Mouse (Mus musculus): Measurements from ENCODE around the gene Cacna1e. TPM values are rescaled to one million over a fixed set of nuclear protein-coding genes. Genes with fewer than 3 reads are reported as not detected.

The Cacna1e gene
- polyA plus RNA-seq, 1 experiment from 2014 or later, result 0.05 TPM

- Histone ChIP-seq H3K4me3 (replicated peaks; ENCODE audit: low read depth, low read length) (no peak overlapping the region), H3K9me3 (replicated peaks; ENCODE audit: low read length) (no peaks in the 10 kb centered on the region), H3K36me3 (ENCODE audit: insufficient read depth, low read length) (no peaks in the 10 kb centered on the region), H3K27me3 (ENCODE audit: insufficient read depth, low read length) (no peaks in the 10 kb centered on the region), H3K4me2 (ENCODE audit: low read length) (no peak overlapping the region), H3K9ac (ENCODE audit: low read depth, low read length) (no peak overlapping the region), H3K27ac (no peak overlapping the region), H3K4me1 (replicated peaks; ENCODE audit: insufficient read depth, low read length) (no peaks in the 10 kb centered on the region)
- 53% methylated on average over 6 of the region's 6 CpGs for WGBS
- ATAC-seq (replicated peaks; ENCODE audit: low FRiP score, low read depth) (no peak), DNase-seq (ENCODE audit: low spot score) (no peak)
- TF ChIP-seq CTCF (IDR thresholded peaks at IDR 0.05; ENCODE audit: low read depth), result no peak
These were observed 197.4 kb downstream of the Cacna1e start for GRCm38 (mm10) chr1:154686861-154687260.

DNA sequence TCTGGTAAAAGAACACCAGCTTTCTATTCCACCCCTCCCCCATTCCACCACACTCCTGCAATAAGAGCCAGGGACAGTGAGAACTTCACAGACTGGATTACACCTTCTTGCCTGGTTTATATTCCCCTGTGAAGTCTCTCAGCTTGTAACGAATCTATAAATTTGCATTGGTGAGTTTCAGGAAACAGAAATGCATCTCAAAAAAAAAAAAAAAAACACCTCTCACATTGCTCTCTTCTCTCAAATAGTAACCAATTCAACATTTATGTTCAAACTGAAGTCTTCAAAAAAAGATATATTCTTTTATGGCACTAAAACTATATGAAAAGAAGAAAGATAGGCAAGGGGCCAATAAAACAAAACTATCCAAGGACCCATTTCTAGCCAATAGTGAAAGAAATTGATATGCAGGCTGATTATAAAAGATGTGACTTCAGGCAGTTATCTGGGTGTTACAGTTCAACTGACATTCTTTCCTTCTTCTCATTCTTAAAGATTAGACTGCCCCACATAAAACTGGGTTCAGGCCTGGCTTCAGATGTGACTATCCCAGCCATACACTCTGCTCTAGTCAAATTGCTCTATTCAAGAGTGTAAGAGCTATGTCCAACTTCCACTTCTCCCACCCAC, 200.7 kb downstream of the Cacna1e start:
- 61% methylated on average over 1 of the region's 1 CpGs for WGBS
- H3K9me3 ChIP-seq (replicated peaks; ENCODE audit: low read length), result no peaks in the 10 kb centered on the region
- no peak for TF ChIP-seq CTCF (IDR thresholded peaks at IDR 0.05; ENCODE audit: low read depth)
- no peaks in the 10 kb centered on the region for H3K36me3 ChIP-seq (ENCODE audit: insufficient read depth, low read length)
- H3K4me2 ChIP-seq (ENCODE audit: low read length), result no peak overlapping the region
- no peak overlapping the region for H3K4me3 ChIP-seq (replicated peaks; ENCODE audit: low read depth, low read length)
- no peaks in the 10 kb centered on the region for H3K27me3 ChIP-seq (ENCODE audit: insufficient read depth, low read length)
- DNase-seq (ENCODE audit: low spot score) (no peak), ATAC-seq (replicated peaks; ENCODE audit: low FRiP score, low read depth) (no peak)
- H3K4me1 ChIP-seq (replicated peaks; ENCODE audit: insufficient read depth, low read length), result no peaks in the 10 kb centered on the region
- H3K27ac ChIP-seq, result no peak overlapping the region
- H3K9ac ChIP-seq (ENCODE audit: low read depth, low read length), result no peak overlapping the region

GRCm38 (mm10) chr1:154678989-154679388, 205.3 kb downstream of the Cacna1e start:
- H3K36me3 ChIP-seq (ENCODE audit: insufficient read depth, low read length), result no peaks in the 10 kb centered on the region
- TF ChIP-seq CTCF (IDR thresholded peaks at IDR 0.05; ENCODE audit: low read depth), result no peak
- no peak overlapping the region for H3K4me2 ChIP-seq (ENCODE audit: low read length)
- ATAC-seq (replicated peaks; ENCODE audit: low FRiP score, low read depth), result no peak
- H3K27ac ChIP-seq, result no peak overlapping the region
- no peak for DNase-seq (ENCODE audit: low spot score)
- no peaks in the 10 kb centered on the region for H3K4me1 ChIP-seq (replicated peaks; ENCODE audit: insufficient read depth, low read length)
- H3K4me3 ChIP-seq (replicated peaks; ENCODE audit: low read depth, low read length), result no peak overlapping the region
- no peaks in the 10 kb centered on the region for H3K27me3 ChIP-seq (ENCODE audit: insufficient read depth, low read length)
- no peak overlapping the region for H3K9ac ChIP-seq (ENCODE audit: low read depth, low read length)
- H3K9me3 ChIP-seq (replicated peaks; ENCODE audit: low read length), result no peaks in the 10 kb centered on the region
- WGBS, result 65% methylated on average over 1 of the region's 1 CpGs

- Histone ChIP-seq H3K4me2 (ENCODE audit: low read length) (no peak overlapping the region), H3K4me1 (replicated peaks; ENCODE audit: insufficient read depth, low read length) (no peaks in the 10 kb centered on the region), H3K27ac (no peak overlapping the region), H3K36me3 (ENCODE audit: insufficient read depth, low read length) (no peaks in the 10 kb centered on the region), H3K27me3 (ENCODE audit: insufficient read depth, low read length) (no peaks in the 10 kb centered on the region), H3K9ac (ENCODE audit: low read depth, low read length) (no peak overlapping the region), H3K9me3 (replicated peaks; ENCODE audit: low read length) (no peaks in the 10 kb centered on the region), H3K4me3 (replicated peaks; ENCODE audit: low read depth, low read length) (no peak overlapping the region)
- WGBS, result 91% methylated on average over 3 of the region's 3 CpGs
- no peak for TF ChIP-seq CTCF (IDR thresholded peaks at IDR 0.05; ENCODE audit: low read depth)
- DNase-seq (ENCODE audit: low spot score) (no peak), ATAC-seq (replicated peaks; ENCODE audit: low FRiP score, low read depth) (no peak)
These were observed 206.2 kb downstream of the Cacna1e start for GRCm38 (mm10) chr1:154678151-154678550.

- no peak overlapping the region for H3K4me2 ChIP-seq (ENCODE audit: low read length)
- WGBS, result 49% methylated on average over 2 of the region's 2 CpGs
- no peak overlapping the region for H3K4me3 ChIP-seq (replicated peaks; ENCODE audit: low read depth, low read length)
- H3K27ac ChIP-seq, result no peak overlapping the region
- H3K27me3 ChIP-seq (ENCODE audit: insufficient read depth, low read length), result no peaks in the 10 kb centered on the region
- H3K36me3 ChIP-seq (ENCODE audit: insufficient read depth, low read length), result no peaks in the 10 kb centered on the region
- no peak for TF ChIP-seq CTCF (IDR thresholded peaks at IDR 0.05; ENCODE audit: low read depth)
- H3K9me3 ChIP-seq (replicated peaks; ENCODE audit: low read length), result no peaks in the 10 kb centered on the region
- no peak for DNase-seq (ENCODE audit: low spot score)
- H3K9ac ChIP-seq (ENCODE audit: low read depth, low read length), result no peak overlapping the region
- H3K4me1 ChIP-seq (replicated peaks; ENCODE audit: insufficient read depth, low read length), result no peaks in the 10 kb centered on the region
- no peak for ATAC-seq (replicated peaks; ENCODE audit: low FRiP score, low read depth)
These were observed 206.6 kb downstream of the Cacna1e start for GRCm38 (mm10) chr1:154677677-154678076.

DNA sequence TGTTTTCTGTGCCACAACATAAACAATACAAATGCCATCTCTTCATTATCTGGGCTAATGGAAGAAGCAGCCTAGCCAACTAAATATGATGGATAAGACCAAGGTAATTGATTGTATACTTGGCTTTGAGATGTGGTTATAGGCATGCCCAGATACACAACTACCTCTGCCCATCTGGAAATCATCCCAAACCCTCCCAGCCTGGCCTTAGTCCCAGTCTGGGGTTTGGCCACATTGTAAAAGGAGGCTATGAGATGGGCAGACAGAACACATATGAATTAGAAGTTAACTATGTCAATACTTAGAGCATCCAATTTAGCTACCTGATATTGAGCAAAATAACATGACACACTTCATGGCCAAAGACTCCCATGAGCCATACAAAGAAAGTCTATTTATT, 220.6 kb downstream of the Cacna1e start:
- DNase-seq (ENCODE audit: low spot score), result no peak
- ATAC-seq (replicated peaks; ENCODE audit: low FRiP score, low read depth), result no peak
- no peaks in the 10 kb centered on the region for H3K36me3 ChIP-seq (ENCODE audit: insufficient read depth, low read length)
- H3K27ac ChIP-seq, result no peak overlapping the region
- H3K4me1 ChIP-seq (replicated peaks; ENCODE audit: insufficient read depth, low read length), result no peaks in the 10 kb centered on the region
- no peak overlapping the region for H3K4me3 ChIP-seq (replicated peaks; ENCODE audit: low read depth, low read length)
- no peak for TF ChIP-seq CTCF (IDR thresholded peaks at IDR 0.05; ENCODE audit: low read depth)
- H3K4me2 ChIP-seq (ENCODE audit: low read length), result no peak overlapping the region
- H3K27me3 ChIP-seq (ENCODE audit: insufficient read depth, low read length), result no peaks in the 10 kb centered on the region
- H3K9ac ChIP-seq (ENCODE audit: low read depth, low read length), result no peak overlapping the region
- no peaks in the 10 kb centered on the region for H3K9me3 ChIP-seq (replicated peaks; ENCODE audit: low read length)

GRCm38 (mm10) chr1:154661977-154662376, 222.3 kb downstream of the Cacna1e start:
- DNase-seq (ENCODE audit: low spot score) (no peak), ATAC-seq (replicated peaks; ENCODE audit: low FRiP score, low read depth) (no peak)
- no peak overlapping the region for H3K9ac ChIP-seq (ENCODE audit: low read depth, low read length)
- H3K27ac ChIP-seq, result no peak overlapping the region
- WGBS, result 79% methylated on average over 5 of the region's 5 CpGs
- H3K36me3 ChIP-seq (ENCODE audit: insufficient read depth, low read length), result no peaks in the 10 kb centered on the region
- H3K27me3 ChIP-seq (ENCODE audit: insufficient read depth, low read length), result no peaks in the 10 kb centered on the region
- no peak overlapping the region for H3K4me2 ChIP-seq (ENCODE audit: low read length)
- no peak overlapping the region for H3K4me3 ChIP-seq (replicated peaks; ENCODE audit: low read depth, low read length)
- TF ChIP-seq CTCF (IDR thresholded peaks at IDR 0.05; ENCODE audit: low read depth), result no peak
- no peaks in the 10 kb centered on the region for H3K9me3 ChIP-seq (replicated peaks; ENCODE audit: low read length)
- H3K4me1 ChIP-seq (replicated peaks; ENCODE audit: insufficient read depth, low read length), result no peaks in the 10 kb centered on the region

Measured in kidney, postnatal 0 days (tissue).